Mouse (Mus musculus) left cerebral cortex, postnatal 14 days (tissue): Measurements from ENCODE around the gene Foxp1. TPM values are rescaled to one million over a fixed set of nuclear protein-coding genes. Genes with fewer than 3 reads are reported as not detected.
A peak's percentile ranks its signal among the peaks of the same experiment; 100 is the strongest.

Experiments used
- DNase-seq, 2 experiments: peaks; one replicate each; pipeline ENCODE4 v3.0.0; 2021 to 2022; ENCODE audit warnings: low spot score in 2 of 2, mixed read lengths in 1 of 2
- intact Hi-C: fragments of 180-260 bp; cut with DNase I; formaldehyde crosslinking; loops from one replicate; pipeline ENCODE4 v1.15.1; 2025
- total RNA-seq, 2 experiments: library from RNA; stranded (reverse); gene quantifications; 2 replicates each; pipeline ENCODE4 v1.2.3; 2021

The Foxp1 gene
- total RNA-seq, 2 experiments from 2014 or later: 137 to 149 TPM

DNA sequence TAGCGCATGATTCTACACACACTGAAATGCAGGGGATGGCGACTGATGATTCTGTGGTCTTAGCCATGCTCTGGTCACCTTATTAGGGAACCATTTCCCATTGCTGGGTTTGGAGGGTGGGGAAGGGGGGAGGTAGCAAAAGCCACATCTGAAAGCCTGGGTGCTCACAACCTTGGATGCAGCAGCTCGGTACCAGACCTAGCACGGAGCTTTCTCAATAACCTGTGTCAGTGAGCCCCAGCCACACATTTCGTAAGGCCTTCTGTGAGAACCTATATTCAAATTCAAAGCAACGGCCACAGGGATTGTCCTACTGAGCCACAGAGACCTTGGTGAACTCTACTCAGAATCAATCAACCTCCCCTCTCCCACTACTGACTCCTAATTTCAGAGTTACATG lies 109.9 kb downstream of the Foxp1 start:
- intact Hi-C loops: no loop called here
- DNase-seq: no peak

DNA sequence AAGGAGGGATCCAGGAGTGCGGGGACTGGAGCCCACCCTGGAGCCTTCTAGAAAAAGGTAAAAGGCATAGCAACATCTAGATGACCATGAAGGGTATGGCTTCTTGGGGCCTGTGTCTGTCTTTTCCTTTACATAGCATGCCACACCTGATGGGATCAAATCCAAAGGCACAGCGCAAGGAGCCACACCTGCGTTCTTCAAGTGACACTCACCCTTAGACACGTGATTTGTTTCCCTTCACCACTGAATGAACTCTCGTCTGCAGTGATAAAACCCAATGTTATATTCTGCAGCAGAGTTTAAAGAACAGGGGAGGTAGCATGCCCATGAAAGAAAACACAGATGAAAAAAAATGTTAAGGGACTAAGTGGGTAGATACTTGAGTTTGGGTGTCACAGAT lies 112.9 kb downstream of the Foxp1 start:
- intact Hi-C loops: no loop called here
- DNase-seq: no peak

DNA sequence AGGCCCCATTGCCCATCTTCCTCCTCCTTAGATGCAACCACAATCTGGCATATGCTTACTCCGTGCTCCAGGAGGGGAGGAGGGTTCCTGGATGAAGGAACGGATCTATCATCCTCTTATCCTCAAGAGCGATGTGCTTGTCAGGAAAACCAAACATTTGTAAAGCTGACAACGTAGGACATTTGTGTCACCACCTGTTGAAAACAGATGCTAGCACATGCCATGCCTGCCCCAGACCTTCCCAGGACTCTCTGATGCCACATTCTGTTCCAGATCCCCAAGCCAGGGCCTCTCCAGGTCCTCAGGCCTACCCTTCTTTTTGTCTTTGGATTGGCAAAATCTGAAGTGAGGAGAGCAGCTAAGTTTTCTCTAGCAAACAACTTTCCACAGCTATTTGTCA lies 113.6 kb downstream of the Foxp1 start:
- intact Hi-C loops: no loop called here
- no peak for DNase-seq

DNA sequence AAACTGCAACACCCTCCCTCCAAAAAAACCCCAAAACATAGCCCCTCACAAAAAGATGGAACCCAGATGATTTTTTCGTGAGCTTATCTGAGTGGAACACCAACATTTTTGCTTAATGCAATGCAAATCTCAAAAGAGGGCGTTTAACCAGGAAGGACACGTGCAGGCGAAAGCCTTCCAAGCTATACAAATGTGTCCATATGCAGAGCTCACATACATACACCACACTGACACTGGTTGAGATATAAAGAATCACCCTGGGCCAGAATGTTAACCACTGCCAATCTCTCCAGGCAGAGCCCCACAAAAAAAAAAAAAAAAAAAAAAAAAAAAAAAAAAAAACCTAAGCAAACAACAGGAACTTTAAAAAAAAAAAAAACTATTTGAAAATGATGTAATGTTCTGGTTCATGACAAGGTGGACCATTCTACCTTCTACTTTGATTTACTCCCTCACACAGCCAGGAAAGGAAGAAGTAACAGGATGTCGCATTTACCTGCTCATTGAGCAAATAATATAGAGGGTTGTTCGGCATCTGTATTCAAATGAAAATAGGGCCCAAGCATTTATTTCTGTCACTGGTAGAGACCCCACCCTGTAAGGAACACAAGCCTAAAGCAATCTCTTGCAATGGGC lies 118.6 kb downstream of the Foxp1 start:
- intact Hi-C loops: no loop called here
- no peak for DNase-seq

DNA sequence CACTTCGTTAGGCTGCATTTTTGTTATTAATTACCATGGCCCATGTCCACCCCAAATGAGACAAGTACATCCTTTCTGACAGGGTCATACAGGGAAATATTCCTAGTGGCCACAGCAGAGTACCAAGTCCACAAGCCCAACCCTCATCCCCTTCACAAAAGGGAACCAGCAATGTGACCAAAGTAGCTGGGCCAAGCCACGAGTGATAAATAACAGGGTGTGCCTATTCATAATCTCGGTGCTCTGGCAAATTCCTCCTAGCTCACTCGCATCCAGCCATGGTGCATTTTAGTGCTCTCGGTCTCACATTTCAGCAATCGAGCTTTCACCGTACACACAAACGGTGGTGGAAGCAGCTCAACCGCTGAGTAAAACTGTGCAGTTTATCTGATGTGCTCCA lies 119.6 kb downstream of the Foxp1 start:
- intact Hi-C loops: no loop called here
- DNase-seq: no peak

DNA sequence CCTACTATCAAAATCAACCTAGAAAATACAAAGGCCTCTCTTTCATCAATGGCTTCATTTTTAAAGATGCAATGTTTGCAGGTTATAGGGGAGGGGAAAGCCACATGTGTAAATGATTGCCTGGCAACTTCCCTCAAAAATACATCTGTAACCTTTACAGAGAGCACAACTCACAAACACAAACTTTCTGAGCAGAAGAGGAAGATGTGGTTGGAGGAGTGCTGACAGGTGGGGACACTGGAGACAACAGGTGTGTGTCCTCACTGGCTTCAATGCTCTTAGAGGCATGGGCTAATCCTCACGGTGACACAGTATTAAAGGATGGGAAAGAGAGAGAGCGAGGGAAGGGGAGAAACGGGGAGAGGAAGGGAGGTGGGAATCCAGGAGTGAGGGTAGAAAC lies 120.2 kb downstream of the Foxp1 start:
- intact Hi-C loops: no loop called here

DNA sequence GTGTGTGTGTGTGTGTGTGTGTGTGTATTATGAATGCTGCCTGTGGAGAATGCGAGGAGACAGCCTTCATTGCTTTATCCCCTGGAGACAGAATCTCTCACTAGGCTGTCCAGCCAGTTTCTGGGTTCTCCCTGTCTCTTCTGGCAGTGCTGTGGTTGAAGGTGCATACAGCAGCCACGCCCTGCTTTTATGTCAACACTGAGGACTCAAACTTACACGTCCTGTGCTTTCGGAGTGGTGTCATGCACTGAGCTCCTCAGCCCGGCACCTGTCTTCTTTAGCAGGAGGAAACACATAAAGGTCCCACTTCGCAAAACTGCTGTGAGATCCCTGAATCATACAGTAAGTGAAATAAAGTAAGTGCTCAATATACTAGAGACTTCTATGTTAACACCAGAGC lies 120.7 kb downstream of the Foxp1 start:
- intact Hi-C loops: no loop called here
- DNase-seq: no peak

More for the DNA sequence above, 120.2 kb downstream of the Foxp1 start:
- no peak for DNase-seq

DNA sequence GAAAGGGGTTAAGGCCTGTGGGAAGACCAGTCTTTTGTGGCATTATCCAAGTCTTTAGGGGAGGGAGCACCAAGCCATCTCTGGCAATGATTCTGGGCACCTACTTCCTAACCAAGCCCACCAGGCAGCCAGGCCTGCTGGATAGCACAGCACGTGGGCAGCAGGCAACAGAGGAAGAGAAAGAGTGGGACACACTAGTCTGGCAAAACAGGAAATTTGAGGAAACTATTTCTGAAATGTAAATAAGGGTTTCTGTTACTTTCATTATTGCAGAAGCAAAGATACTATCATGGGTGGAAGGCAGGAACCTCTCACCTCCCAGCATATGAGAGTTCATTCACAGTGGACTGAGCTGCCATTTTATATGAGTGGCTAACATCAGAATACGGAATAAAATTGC lies 121.3 kb downstream of the Foxp1 start:
- intact Hi-C loops: no loop called here
- no peak for DNase-seq

DNA sequence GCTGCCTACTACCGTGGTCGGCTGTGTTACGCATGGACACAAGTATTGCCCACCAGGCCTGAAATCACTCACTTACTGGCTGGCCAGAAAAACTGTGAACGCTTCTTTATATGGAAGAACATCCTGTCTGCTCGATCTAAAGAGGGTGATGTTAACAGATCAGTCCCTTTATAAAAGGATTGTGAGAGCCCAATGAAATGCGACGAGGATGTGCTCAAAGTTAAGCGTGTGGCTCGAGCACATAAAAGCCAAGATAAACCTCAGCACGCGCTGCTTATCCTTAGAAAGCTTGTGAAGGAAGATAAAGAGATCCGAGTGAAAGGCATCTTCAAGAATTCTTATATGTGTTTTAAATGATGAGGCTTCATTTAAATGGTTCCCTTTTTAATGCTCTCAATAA lies 126.8 kb downstream of the Foxp1 start:
- DNase-seq: no peak
- intact Hi-C loops: no loop called here

DNA sequence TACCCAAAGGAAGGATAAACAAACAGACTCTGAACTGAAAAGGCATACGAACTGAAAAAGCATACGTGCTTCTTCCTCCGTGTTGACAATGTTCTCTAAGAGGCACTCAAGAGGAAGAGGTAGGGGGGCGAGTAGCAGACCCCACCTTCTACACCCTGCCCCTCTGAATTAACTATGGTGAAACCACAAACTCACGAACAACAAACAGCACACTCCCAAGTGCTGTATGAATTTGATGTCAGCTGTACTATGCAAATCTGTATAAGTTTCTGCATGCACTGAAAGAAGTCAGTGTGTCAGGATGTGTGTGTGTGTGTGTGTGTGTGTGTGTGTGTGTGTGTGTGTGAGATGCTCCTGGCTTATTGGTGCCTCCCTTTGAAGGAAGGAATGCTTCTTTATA lies 127.7 kb downstream of the Foxp1 start:
- no peak for DNase-seq
- intact Hi-C loops: no loop called here

DNA sequence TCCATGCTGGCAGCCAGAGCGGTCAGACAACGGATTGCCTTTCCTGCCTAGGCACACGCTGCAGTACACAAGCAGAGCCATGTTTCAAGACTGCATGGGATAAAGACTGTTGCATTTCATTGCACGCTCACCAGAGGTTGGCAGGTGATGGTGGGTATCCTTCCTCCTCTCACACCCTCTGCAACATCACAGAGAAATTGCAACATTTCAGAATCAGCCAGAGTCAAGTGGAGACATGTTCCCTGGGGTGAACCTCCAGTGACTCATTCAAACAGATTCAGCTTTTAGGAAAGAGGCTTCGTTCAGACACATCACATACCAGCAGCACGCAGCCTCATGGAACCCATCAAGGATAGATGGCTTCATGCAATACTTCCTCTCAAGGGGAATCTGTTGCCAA lies 130.0 kb downstream of the Foxp1 start:
- intact Hi-C loops: no loop called here
- DNase-seq: no peak

DNA sequence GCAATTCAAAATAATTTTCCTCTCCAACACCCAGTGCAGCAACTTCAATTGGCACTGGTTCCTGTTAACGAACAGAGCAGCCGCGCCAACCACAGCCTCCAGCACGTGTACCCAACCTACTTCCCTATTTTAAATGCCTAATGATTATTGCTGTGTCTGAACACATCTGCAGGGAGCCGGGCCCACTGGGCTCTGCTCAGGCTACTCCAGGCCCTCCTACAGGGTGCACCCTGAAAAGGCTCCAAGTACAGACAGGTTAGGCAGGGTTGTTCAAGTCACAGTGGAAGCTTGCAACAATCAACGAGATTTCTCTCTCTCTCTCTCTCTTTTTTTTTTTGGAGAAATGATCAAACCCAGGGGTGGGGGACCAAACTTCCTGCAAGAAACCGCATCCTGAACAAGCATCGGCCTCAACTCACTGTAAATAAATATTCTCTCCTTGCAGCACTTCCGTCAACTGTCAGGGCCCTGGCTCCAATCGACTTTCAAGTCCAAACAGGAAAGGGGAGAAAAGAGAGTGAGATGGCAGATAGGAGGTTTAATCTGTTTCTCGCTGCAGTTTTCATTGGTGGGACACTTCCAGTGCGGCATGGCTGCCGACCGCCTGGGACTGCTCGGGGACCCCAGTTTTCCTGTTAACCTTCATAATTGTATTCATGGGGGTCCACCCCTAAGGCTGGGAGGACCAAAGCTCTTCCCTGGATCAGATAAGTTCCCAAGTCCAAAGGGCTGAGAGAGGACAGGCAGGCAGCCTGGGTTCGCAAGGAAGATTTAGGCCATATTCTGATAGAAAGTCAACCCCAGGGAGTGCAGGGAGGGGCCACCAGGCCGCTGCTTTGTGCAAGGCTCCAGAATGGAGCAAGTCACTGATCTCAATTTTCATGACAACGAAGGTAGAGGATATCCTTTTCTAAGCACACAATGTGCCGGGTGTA lies 133.5 kb downstream of the Foxp1 start:
- intact Hi-C loops: no loop called here
- DNase-seq: peak in 1 of 2 experiments; percentile 28

DNA sequence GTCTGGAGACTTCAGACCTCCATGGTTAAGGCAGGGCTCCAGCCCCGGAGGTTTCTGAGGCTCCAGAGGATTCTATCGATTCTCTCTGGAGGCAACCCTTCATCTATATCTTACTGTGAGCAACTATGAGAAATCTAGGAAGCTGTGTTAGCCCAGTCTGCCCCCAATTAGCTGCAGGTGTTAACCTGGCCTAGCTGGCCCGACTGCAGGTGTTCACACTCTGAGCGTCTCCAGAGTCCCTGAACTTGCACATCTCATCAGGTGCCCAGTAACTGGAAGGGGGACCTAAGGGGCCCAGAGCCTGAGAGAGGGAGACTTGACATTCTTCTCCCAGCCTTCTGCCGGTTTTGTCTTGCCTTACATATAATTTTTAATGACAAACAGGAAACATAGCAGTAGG lies 134.5 kb downstream of the Foxp1 start:
- DNase-seq: no peak
- intact Hi-C loops: no loop called here

DNA sequence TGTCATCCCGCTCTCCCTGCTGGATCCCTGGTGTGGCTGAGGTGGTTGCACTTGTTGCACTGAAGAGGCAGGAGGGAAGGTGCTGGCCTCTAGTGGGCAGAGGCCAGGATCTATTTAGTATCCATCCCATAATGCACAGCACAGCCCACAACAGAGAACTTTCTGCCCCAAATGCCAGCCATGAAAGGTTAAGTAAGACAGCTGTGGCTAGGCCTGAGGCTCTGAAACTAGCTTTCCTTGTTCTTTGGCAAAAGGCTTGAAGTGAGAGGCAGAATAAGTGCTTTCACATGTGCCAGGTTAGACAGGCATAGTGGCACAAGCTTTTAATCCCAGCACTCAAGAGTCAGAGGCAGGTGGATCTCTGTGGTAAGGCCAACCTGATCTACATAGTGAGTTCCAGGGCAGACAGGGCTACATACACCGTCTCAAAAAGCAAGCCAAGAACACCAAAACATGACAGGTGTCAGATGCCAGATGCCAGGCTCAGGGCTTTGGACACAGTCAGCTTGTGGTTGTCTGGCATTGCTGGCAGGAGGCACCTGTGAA lies 137.4 kb downstream of the Foxp1 start:
- intact Hi-C loops: no loop called here
- DNase-seq: no peak

DNA sequence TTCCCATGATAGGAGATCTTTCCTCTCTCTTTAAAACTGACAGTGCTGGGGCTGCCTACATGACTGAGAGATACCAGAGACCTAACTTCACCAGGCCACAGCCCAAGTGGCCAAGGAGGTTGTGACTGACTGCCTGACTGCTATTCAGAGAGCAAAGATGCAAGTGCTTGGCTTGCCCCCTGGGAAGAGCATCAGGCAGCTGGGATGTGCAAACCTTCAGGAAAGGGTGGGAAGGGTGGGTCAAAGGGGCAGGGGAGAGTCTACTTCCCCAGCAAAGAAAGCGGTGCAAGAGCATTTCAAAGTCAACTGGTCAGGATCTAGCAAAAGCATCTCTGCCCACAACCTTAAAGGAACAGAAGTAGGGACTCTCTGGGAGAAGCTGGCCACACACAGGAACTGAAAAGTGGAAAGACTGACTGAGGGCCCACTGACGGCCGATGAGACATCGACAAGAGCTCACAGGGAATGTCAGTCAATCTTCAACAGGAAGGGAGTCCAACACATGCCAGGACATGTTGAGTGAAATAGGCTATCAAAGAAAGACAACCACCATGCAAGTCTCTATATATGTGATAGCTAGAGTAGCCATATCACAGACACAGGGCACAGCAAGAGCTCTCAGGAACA lies 138.6 kb downstream of the Foxp1 start:
- no peak for DNase-seq

DNA sequence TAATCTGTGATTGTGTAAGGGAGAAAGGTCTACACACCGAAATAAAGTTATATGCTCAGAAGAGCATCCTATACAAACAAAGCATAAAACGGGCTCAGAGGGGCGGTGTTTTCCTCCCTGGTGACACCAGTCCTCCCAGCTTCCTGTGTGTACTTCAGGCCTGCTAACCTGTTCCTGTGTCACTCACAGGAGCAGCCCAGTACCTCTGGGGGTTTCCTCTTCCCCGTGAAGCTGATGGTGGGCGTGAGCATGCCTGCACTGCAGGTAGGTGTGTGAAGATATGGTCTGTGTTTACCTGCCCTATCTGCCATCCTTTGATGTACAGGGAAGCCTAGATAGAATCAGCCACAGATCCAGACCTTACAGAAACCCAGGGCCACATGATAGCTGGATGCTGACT lies 142.4 kb downstream of the Foxp1 start:
- intact Hi-C loops: no loop called here
- no peak for DNase-seq

More for the DNA sequence above, 138.6 kb downstream of the Foxp1 start:
- intact Hi-C loops: no loop called here

DNA sequence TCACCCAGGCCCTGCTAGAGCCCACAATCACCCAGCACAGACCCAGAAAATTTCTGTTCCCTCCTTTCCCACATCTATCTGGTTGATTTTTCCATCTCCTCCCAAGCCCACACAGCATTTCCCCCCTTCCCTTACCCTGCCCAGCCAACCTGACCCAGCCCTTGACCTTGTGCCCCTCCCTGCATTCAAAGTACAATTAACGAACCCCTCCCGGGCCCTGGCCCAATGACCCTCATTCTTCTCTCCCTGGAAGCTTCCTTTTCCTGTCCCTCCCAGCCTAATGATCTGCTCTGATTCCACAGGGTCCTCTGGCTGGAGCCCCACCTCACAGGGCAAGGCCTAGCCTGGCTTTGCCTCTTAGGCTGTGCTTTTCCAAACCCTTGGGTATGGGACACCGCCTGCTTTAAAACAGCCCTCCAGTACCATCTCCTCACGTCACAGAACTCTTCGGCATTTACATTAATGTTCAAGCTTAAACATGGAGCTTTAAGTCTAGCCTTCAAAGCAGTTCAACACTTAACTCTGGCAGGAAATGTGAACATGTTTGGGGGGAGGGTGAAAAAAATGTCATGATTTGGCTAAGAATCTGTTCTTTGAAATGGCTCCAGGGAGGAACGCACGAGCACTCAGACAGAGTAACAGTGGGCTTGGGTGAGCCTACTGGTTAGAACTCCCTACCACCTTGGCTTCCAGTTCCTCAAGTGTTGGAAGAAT lies 143.4 kb downstream of the Foxp1 start:
- no peak for DNase-seq
- intact Hi-C loops: loop anchor here (5.0 kb wide), 1 partner anchor 143 kb away; the partner anchor contains the start of gene Foxp1

DNA sequence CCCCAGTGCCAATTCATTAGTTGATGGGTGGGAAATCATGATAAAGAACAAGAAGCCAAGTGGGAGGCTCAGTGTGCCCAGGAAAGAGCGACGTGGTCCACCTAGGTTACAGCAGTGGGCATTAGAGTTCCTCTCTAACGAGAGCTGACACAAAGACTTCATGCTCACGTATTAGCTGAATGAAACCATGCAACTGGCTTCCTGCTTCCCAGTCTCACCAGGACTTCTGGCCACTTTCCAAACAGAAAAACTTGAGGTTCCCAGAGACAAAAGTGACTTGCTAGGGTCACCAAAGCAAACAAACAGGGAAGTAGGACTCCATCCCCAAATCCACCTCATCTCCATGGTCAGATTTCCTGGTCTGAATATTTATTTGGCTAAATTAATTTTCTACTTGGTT lies 144.8 kb downstream of the Foxp1 start:
- intact Hi-C loops: loop anchor here (5.0 kb wide), 1 partner anchor 145 kb away; the partner anchor contains the start of gene Foxp1
- no peak for DNase-seq

DNA sequence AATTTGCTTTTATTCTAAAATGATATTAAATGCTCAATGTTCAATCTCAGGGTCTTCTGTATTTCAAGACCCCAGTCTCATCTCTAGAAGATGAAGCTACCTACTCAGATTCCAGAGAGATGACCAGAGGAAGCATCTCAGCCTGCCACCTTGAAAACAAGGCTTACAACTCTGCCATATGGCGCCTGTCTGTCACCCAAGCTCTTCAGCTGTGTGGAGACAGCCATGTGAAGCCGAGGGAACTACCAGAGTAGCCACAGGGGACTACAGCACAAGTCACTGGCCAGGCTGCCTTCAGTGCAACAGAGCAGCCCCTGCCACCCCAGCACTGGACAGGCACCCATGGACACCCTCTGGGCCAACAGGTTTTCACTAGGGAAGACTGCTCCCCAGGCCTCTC lies 145.4 kb downstream of the Foxp1 start:
- no peak for DNase-seq
- intact Hi-C loops: loop anchor here (5.0 kb wide), 1 partner anchor 145 kb away; the partner anchor contains the start of gene Foxp1
